Mouse (Mus musculus) midbrain, embryonic 14.5 days (tissue): ENCODE measurements at regions not wholly inside any gene's neighbourhood (a gene's known extent, or its start where the extent isn't known, plus 50 kb on each side); places are given as distances from the start of the nearest gene placed in this dataset.
A peak's percentile ranks its signal among the peaks of the same experiment; 100 is the strongest.

Source experiments
- ATAC-seq: fragments of 200-750 bp; cut with Nextera tagmentation; 2 replicates; pipeline ENCODE4 v1.8.0; 2017; ENCODE audit warnings: moderate number of reproducible peaks, moderate library complexity; ENCODE audit not compliant: low FRiP score, low TSS enrichment
- DNase-seq: peaks from one replicate; pipeline ENCODE4 v3.0.0-alpha.2; 2015
- H3K27ac ChIP-seq: fragments of 300-500 bp; sonication (generic); replicated peaks from 2 replicates; pipeline ENCODE4 v1.5.1; 2014; ENCODE audit warnings: mild to moderate bottlenecking, low read depth, low read length, moderate library complexity
- H3K27me3 ChIP-seq: fragments of 300-500 bp; sonication (generic); 2 replicates; pipeline ENCODE4 v1.6.1; 2014; ENCODE audit warnings: low read length, control low read depth, mixed read lengths; ENCODE audit not compliant: control insufficient read depth, insufficient read depth
- H3K36me3 ChIP-seq: fragments of 300-500 bp; sonication (generic); 2 replicates; pipeline ENCODE4 v1.6.1; 2014; ENCODE audit warnings: low read length, control low read depth; ENCODE audit not compliant: control insufficient read depth, insufficient read depth
- H3K4me1 ChIP-seq: fragments of 300-500 bp; sonication (generic); 2 replicates; pipeline ENCODE4 v1.6.1; 2014; ENCODE audit warnings: mild to moderate bottlenecking, antibody characterized with exemption, low read length, control low read depth; ENCODE audit not compliant: control insufficient read depth, insufficient read depth
- H3K4me2 ChIP-seq: fragments of 300-500 bp; sonication (generic); 2 replicates; pipeline ENCODE4 v1.6.1; 2014; ENCODE audit warnings: mild to moderate bottlenecking, low read length, moderate library complexity
- H3K4me3 ChIP-seq: fragments of 300-500 bp; sonication (generic); replicated peaks from 2 replicates; pipeline ENCODE4 v1.5.1; 2014; ENCODE audit warnings: low read depth, low read length
- H3K9ac ChIP-seq: fragments of 300-500 bp; sonication (generic); replicated peaks from 2 replicates; pipeline ENCODE4 v1.6.1; 2014; ENCODE audit warnings: mild to moderate bottlenecking, low read length, moderate library complexity
- H3K9me3 ChIP-seq: fragments of 300-500 bp; sonication (generic); 2 replicates; pipeline ENCODE4 v1.6.1; 2016; ENCODE audit warnings: low read length, control low read depth, mixed read lengths; ENCODE audit not compliant: control insufficient read depth
- WGBS: fragments of 180-500 bp; shearing (Covaris S2); extraction: QIAGEN DNeasy Blood & Tissue Kit; methylation state at CpG from one replicate; pipeline ENCODE4 v1.1.7; 2014; 5-methylcytosine and 5-hydroxymethylcytosine counted together

DNA sequence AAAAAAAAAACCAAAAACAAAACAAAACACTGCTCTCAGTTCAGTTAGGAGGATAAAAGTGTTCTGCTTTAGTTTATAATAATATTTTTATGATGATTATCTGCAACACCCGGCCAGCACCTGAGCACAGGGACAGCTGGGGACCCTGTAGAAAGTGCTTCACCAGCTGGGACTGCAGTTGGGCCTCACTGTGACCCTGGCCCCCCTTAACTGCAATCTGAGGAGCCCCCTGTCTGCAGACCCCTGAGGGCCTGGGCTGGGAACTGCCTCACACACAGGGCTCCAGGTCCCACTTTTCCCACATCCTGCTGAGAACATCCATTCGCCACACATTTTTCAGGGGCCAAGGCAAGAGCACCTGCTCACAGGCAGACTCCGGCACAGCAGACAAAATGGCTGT, 437.6 kb downstream of the Rps24 start:
- H3K27me3 ChIP-seq, result no peaks in the 10 kb centered on the region
- ATAC-seq (no peak), DNase-seq (no peak)
- H3K4me2 ChIP-seq, result no peak overlapping the region
- no peak overlapping the region for H3K27ac ChIP-seq
- peaks cover 7% of the 10 kb centered on the region for H3K4me1 ChIP-seq
- 75% methylated on average over 3 of the region's 3 CpGs for WGBS
- H3K36me3 ChIP-seq, result no peaks in the 10 kb centered on the region
- H3K9me3 ChIP-seq, result no peaks in the 10 kb centered on the region
- no peak overlapping the region for H3K9ac ChIP-seq
- H3K4me3 ChIP-seq, result no peak overlapping the region

DNA sequence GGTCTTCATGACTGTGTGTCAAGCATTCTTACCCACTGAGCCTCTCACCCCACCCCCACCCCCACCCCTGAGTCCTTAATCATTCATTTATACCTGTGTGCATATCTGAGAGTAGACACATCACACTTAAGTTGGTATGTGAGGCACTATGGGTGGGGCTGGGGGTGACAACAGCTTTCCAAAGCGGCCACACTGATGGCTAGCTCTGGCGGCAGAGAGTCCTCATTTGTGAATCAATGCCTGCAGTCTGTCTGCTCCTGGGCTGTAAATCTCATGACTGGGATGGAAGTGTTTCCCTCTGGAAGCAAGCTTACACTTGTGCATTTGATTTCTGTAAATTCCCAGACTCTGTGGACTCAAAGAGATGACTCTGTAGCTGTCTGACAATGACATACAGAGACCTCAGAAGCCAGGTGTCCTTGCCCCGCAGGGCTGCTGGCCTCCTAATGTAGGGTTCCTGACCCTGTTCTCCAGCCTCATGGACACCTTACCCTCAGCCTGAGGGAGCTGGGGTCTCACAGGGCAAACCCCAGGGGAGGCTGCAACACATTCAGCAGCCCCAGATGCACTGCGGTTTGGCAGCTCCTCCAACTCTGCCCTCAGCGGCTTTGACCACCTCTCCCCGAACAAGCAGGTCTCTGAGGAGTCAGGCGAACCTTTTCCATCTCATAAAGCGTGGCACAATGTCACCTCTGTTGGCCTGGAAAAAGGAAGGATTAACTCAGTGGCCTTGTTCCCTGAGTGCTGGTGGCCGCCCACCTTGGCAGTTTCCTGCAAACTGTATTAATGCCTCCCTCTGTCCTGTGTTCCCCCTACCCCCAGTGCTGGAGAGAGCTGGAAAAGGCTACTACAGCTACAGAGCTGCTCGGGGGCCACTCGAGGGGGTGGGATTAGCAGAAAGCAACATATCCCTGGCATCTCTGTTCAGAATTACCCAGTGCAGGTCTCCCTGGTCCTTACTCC, 439.4 kb downstream of the Rps24 start:
- Histone ChIP-seq H3K4me2 (no peak overlapping the region), H3K4me3 (no peak overlapping the region), H3K36me3 (no peaks in the 10 kb centered on the region), H3K4me1 (peaks cover 7% of the 10 kb centered on the region), H3K27ac (no peak overlapping the region), H3K9ac (no peak overlapping the region), H3K27me3 (no peaks in the 10 kb centered on the region), H3K9me3 (no peaks in the 10 kb centered on the region)
- no peak for ATAC-seq
- 33% methylated on average over 11 of the region's 11 CpGs for WGBS
- DNase-seq, result no peak

DNA sequence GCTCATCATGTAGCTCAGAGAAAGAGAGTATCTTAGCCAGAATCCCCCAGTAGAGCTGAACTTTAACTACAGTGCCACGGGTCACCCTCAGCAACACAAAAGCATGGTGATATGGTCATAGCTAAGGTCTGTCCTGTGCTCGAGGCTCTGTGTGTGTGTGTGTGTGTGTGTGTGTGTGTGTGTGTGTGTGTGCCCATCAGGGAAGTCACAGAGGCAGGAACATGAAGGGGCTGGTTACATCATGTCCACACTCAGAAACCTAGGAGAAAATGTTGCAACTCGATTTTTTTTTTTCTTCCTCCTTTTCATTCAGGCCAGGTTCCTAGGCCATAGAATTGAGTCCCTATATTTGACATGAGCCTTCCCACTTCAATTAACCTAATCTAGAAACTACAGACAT, 441.8 kb downstream of the Rps24 start:
- Histone ChIP-seq H3K4me3 (no peak overlapping the region), H3K4me1 (peaks cover 7% of the 10 kb centered on the region), H3K9me3 (no peaks in the 10 kb centered on the region), H3K27ac (no peak overlapping the region), H3K36me3 (no peaks in the 10 kb centered on the region), H3K27me3 (no peaks in the 10 kb centered on the region), H3K4me2 (no peak overlapping the region), H3K9ac (no peak overlapping the region)
- DNase-seq (no peak), ATAC-seq (no peak)
- WGBS, result 88% methylated on average over 3 of the region's 3 CpGs

DNA sequence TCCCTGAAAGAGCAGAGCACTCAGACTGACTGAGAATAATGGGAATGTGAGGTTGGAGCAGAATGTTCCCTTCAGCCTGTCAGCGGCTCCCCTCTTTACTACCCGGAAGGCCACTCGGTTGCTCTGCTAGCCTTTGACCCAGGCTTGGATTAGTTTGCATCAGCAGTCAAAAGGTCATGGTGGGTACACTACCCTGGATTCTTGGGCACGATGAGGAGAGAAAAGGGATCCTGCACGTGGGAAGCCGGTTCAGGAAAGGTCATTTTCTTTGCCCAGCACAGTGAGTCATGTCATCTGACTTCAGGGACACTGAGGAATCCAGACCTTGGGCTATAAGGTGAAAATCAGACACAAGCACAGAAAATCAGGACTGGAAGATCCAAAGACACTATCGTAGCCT, 443.3 kb downstream of the Rps24 start:
- Histone ChIP-seq H3K27ac (no peak overlapping the region), H3K9ac (no peak overlapping the region), H3K4me2 (no peak overlapping the region), H3K4me3 (no peak overlapping the region), H3K27me3 (no peaks in the 10 kb centered on the region), H3K36me3 (no peaks in the 10 kb centered on the region), H3K9me3 (no peaks in the 10 kb centered on the region), H3K4me1 (peaks cover 7% of the 10 kb centered on the region)
- no peak for ATAC-seq
- DNase-seq, result no peak
- WGBS, result 42% methylated on average over 7 of the region's 7 CpGs

DNA sequence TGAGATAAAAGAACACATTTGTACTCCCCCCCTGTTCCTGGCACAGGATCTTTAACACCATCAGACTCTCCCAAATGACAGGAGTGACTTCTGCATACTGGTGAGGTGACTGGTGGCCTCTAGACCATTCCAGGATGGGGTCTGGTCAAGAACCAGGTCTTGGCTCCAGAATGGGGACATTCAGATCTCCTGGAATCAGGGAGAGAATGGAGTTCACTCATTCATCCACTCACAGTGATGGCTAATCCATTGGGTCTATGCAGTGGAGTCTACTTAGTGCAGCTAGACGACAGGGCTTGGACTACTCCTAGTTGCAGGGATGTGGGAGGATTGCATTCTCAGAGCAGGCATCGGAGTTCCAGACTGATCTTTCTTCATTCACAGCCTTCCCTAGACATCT, 451.0 kb downstream of the Rps24 start:
- no peak for DNase-seq
- 0 out of 2 replicates have a peak, but pooled peaks cover 3% of the 10 kb centered on the region for H3K4me1 ChIP-seq
- H3K36me3 ChIP-seq, result no peaks in the 10 kb centered on the region
- H3K27ac ChIP-seq, result no peak overlapping the region
- no peak overlapping the region for H3K9ac ChIP-seq
- no peak for ATAC-seq
- H3K4me2 ChIP-seq, result no peak overlapping the region
- H3K27me3 ChIP-seq, result no peaks in the 10 kb centered on the region
- 89% methylated on average over 2 of the region's 2 CpGs for WGBS
- H3K9me3 ChIP-seq, result no peaks in the 10 kb centered on the region
- H3K4me3 ChIP-seq, result no peak overlapping the region

DNA sequence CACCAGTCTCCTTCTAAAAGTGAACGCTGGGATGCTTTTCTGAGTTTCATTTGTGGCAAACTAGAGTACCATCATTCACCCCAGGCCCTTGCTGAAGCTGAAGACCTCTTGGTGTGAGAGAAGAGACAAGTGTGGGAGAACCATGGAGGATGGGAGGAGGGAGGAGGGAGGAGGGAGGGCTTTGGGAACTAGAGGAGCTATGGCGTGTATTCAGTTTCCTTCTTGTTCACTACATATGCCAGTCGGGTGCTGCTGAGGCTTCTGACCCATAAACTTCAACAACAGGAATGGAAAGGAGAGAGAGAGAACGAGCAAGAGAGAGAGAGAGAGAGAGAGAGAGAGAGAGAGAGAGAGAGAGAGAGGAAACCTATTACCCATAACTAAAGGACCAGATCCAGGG, 452.1 kb downstream of the Rps24 start:
- Histone ChIP-seq H3K27me3 (no peaks in the 10 kb centered on the region), H3K4me2 (no peak overlapping the region), H3K9ac (no peak overlapping the region), H3K27ac (0 out of 2 replicates have a peak overlapping the region, but pooled peaks have one; percentile 37), H3K36me3 (no peaks in the 10 kb centered on the region), H3K9me3 (no peaks in the 10 kb centered on the region), H3K4me1 (0 out of 2 replicates have a peak, but pooled peaks cover 3% of the 10 kb centered on the region), H3K4me3 (no peak overlapping the region)
- 85% methylated on average over 4 of the region's 4 CpGs for WGBS
- DNase-seq (no peak), ATAC-seq (no peak)

DNA sequence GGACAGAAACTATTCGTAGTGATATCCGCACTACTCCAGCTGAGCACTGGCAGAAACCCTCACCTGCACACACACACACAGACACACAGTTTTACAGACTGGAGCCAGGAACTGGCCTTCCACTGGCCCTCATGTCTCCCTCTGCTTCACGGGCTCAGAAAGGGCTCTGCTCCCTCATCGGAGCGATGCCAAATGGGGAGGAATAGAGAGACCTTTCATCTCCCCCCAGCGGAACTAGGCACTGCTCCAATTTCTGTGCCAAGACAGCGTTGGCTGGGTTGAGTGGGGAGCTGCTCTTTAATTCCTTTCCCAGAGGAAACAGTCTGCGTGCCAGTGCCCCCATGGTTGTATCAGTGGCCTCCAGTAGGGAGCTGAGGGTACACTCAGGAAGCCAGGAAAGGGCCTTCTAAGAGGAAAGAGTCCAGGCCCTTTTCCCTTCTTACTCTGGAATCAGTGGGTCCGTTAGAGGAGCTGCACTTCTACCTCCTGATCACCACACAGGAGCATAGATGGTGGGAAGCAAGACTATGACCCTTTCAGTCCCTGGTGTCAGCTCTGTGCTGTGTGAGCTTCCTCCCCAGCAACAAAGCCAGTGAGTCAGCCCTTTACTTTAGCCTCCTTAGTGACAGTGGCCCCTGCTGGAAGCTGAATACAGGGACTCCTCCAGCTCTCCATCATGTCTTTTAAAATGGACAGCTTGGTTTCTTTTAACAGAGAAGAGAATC, 452.7 kb downstream of the Rps24 start:
- Histone ChIP-seq H3K27ac (peak overlapping the region; percentile 37; the same call in 1 of the 2 replicates), H3K36me3 (no peaks in the 10 kb centered on the region), H3K4me3 (no peak overlapping the region), H3K4me1 (0 out of 2 replicates have a peak, but pooled peaks cover 3% of the 10 kb centered on the region), H3K9me3 (no peaks in the 10 kb centered on the region), H3K27me3 (no peaks in the 10 kb centered on the region), H3K4me2 (no peak overlapping the region), H3K9ac (no peak overlapping the region)
- DNase-seq (peak; percentile 81), ATAC-seq (no peak; the same call in 1 of the 2 replicates)
- WGBS, result 74% methylated on average over 9 of the region's 9 CpGs

DNA sequence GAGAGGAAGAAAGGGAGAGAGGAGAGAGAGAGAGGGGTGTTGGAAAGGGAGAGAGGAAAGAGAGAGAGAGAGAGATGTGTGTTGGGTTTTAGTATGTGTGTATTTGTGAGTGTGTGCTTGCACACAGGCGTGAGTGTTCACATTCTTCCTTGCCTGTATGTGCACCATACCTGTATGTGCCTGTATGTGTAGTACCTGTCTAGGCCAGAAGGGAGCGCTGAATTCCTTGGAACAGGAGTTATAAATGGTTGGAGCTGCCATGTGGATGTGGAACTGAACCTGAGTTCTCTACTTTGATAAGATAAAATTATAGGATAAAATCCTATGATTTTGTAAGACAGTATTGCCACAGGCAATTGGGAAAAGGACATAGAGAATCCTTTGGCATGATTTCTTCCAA, 458.8 kb downstream of the Rps24 start:
- Histone ChIP-seq H3K4me1 (no peaks in the 10 kb centered on the region), H3K9me3 (no peaks in the 10 kb centered on the region), H3K27ac (no peak overlapping the region), H3K27me3 (no peaks in the 10 kb centered on the region), H3K4me2 (no peak overlapping the region), H3K9ac (no peak overlapping the region), H3K36me3 (no peaks in the 10 kb centered on the region), H3K4me3 (no peak overlapping the region)
- DNase-seq (peak; percentile 31), ATAC-seq (no peak)
- 49% methylated on average over 2 of the region's 2 CpGs for WGBS
